Mouse (Mus musculus) stomach, embryonic 16.5 days (tissue): Measurements from ENCODE around the gene Uhmk1. TPM values are rescaled to one million over a fixed set of nuclear protein-coding genes. Genes with fewer than 3 reads are reported as not detected.

Experiments
- ATAC-seq: fragments of 200-750 bp; cut with Nextera tagmentation; 2 replicates; pipeline ENCODE4 v1.8.0; 2017; ENCODE audit warnings: moderate number of reproducible peaks, moderate TSS enrichment; ENCODE audit not compliant: insufficient read depth, low FRiP score
- H3K27ac ChIP-seq: fragments of 300-500 bp; sonication (generic); 2 replicates; pipeline ENCODE4 v1.5.1; 2014; ENCODE audit warnings: low read length
- H3K27me3 ChIP-seq: fragments of 300-500 bp; sonication (generic); 2 replicates; pipeline ENCODE4 v1.6.1; 2014; ENCODE audit warnings: low read length, control low read depth, mixed read lengths; ENCODE audit not compliant: control insufficient read depth, insufficient read depth
- H3K36me3 ChIP-seq: fragments of 300-500 bp; sonication (generic); 2 replicates; pipeline ENCODE4 v1.6.1; 2014; ENCODE audit warnings: low read length; ENCODE audit not compliant: control insufficient read depth, insufficient read depth
- H3K4me1 ChIP-seq: fragments of 300-500 bp; sonication (generic); 2 replicates; pipeline ENCODE4 v1.6.1; 2014; ENCODE audit warnings: low read length, control low read depth, mixed read lengths; ENCODE audit not compliant: control insufficient read depth, insufficient read depth
- H3K4me2 ChIP-seq: fragments of 300-500 bp; sonication (generic); 2 replicates; pipeline ENCODE4 v1.6.1; 2014; ENCODE audit warnings: low read depth, low read length, mixed read lengths
- H3K4me3 ChIP-seq: fragments of 300-500 bp; sonication (generic); replicated peaks from 2 replicates; pipeline ENCODE4 v1.5.1; 2014; ENCODE audit warnings: mild to moderate bottlenecking, low read length
- H3K9ac ChIP-seq: fragments of 300-500 bp; sonication (generic); 2 replicates; pipeline ENCODE4 v1.6.1; 2014; ENCODE audit warnings: low read length
- H3K9me3 ChIP-seq: fragments of 300-500 bp; sonication (generic); replicated peaks from 2 replicates; pipeline ENCODE4 v1.6.1; 2016; ENCODE audit warnings: low read length, control low read depth; ENCODE audit not compliant: control insufficient read depth
- WGBS: fragments of 180-500 bp; shearing (Covaris S2); extraction: QIAGEN DNeasy Blood & Tissue Kit; methylation state at CpG from one replicate; pipeline ENCODE4 v1.1.7; 2014; 5-methylcytosine and 5-hydroxymethylcytosine counted together
- polyA plus RNA-seq: library from polyadenylated mRNA; unstranded; fragments of >200 nt; fragmentation: Nextera tagmentation; extraction: Ambion mirVana; gene quantifications from 2 replicates; pipeline ENCODE4 v1.2.1, GENCODE M21; 2015

Gene Uhmk1
- polyA plus RNA-seq, 1 experiment from 2014 or later, result 7.3 TPM

DNA sequence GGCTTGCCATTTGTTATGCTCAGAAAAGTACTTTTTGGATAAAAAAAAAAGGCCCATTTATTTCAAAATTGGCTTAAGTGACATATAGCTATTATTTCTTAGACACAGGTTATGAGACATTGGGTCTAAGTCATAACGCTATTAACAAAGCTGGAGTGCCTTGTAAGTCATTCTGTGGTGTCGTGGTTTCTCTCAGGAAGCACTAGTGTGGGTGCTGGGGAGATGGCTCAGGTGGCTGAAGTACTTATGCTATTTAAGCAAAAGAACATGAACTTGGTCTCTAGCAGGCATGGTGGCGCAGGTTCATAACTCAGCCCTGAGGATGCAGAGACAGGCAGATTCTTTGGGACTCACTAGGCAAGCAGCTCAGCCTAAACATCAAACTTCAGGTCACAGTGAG lies 30.1 kb downstream of the Uhmk1 start:
- Histone ChIP-seq H3K4me2 (no peak overlapping the region), H3K27ac (no peak overlapping the region), H3K4me3 (no peak overlapping the region), H3K9me3 (no peaks in the 10 kb centered on the region), H3K36me3 (no peaks in the 10 kb centered on the region), H3K9ac (no peak overlapping the region), H3K27me3 (no peaks in the 10 kb centered on the region), H3K4me1 (no peaks in the 10 kb centered on the region)
- 85% methylated on average over 3 of the region's 3 CpGs for WGBS
- no peak for ATAC-seq

DNA sequence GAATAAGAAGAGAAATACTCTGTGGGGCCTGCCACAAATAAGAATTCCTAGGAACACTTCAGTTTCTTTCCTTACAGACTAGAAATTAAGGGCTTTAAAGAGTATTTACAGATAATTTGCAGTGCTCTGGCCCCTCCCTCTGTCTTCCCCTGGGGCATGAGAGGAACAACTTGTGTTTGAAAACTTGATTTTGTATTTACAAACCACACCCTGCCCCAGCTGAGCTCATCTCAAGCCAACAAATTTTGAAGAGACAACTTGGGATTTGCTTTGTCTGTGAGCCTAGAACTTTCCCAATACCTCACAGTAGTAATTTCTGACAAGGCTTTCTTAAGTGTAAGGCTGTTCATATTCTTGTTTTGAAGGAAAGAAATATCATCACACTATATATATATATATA lies 32.5 kb downstream of the Uhmk1 start:
- no peak for ATAC-seq
- no peak overlapping the region for H3K27ac ChIP-seq
- no peak overlapping the region for H3K4me3 ChIP-seq
- no peak overlapping the region for H3K9ac ChIP-seq
- H3K9me3 ChIP-seq, result no peaks in the 10 kb centered on the region
- H3K4me1 ChIP-seq, result no peaks in the 10 kb centered on the region
- no peaks in the 10 kb centered on the region for H3K27me3 ChIP-seq
- H3K4me2 ChIP-seq, result no peak overlapping the region
- no peaks in the 10 kb centered on the region for H3K36me3 ChIP-seq

DNA sequence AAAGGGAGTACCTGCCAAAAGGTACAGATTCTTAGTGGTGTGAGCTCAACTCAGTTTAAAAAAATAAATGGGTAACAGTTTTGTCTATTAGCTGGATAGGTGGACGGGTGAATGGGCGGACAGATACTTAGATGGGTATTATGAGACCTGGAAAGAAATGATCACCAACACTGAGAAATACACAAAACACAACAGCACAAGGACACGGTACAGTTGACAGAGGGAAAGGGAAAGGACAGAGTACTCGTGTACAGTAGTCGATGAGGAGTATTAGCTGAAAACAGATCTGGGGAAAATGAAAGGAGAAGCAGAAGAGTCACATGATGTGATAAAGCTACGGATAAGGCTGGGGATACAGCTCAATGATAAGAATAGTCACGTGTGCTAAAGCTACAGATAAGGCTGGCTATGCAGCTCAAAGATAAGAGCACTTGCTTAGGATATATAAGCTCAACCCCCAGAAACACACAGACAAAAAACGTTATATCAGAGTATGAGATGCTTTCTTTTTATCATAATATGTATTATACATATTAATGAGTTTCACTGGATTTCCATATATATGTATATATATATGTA lies 38.4 kb downstream of the Uhmk1 start:
- no peak overlapping the region for H3K27ac ChIP-seq
- H3K9me3 ChIP-seq, result no peaks in the 10 kb centered on the region
- no peaks in the 10 kb centered on the region for H3K36me3 ChIP-seq
- H3K4me1 ChIP-seq, result peaks cover 7% of the 10 kb centered on the region; the same call in 1 of the 2 replicates
- no peak overlapping the region for H3K4me3 ChIP-seq
- no peak overlapping the region for H3K9ac ChIP-seq
- WGBS, result 70% methylated on average over 8 of the region's 8 CpGs
- H3K27me3 ChIP-seq, result no peaks in the 10 kb centered on the region
- no peak for ATAC-seq
- H3K4me2 ChIP-seq, result no peak overlapping the region

DNA sequence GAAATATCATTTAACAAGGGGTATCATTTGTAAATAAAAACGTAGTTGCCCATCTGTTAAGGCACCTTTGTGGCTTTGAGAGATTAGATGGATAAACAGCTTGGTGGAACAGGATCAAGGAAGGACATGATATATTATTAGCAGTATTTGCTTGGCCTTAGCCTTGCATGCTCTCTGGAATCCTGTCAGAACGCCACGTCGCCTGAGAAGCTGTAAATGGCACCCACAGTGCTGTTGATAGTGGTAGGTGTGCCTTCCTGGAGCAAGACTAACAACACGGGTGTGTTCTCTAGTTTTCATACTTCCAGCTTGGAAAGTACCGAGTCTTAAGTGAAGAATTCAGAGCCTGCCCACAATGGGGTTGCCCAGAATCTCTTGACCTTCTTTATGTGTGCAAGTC lies 39.3 kb downstream of the Uhmk1 start:
- peak overlapping the region; percentile 57; the same call in 1 of the 2 replicates for H3K27ac ChIP-seq

DNA sequence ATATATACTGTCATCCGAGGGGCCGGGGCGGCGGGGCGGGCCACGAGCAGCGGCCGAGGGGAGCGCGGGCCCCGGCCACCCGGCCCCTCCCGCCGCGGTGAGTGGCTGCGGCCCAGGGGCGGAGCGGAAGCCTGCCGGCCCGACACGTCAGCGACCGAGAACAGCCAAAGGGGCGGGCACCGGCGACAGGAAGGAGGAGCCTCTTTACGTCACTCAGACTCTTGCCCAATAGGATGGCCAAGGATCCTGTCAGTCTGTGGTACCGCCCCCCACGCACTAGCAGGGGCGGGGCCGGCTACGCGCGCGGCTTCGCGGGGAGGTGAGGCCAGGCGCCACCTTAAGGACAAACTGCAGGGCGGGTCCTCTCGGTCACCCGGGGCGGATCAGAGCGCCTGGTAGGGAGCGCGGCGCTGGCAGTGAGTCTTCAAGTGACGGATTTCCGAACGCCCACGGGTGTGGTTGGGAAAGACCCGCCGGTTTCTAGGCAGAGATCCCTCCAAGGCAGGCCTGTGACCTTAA lies 40.3 kb downstream of the Uhmk1 start, which contains the start of gene Uap1:
Gene Uap1 (minus strand): TSS at position 144 of the 519 bp plus-strand sequence.
- H3K4me3 ChIP-seq, result peak within 1 kb of the TSS; percentile 94
- H3K9me3 ChIP-seq, result no peaks in the 10 kb centered on the region
- H3K27me3 ChIP-seq, result no peaks in the 10 kb centered on the region
- H3K27ac ChIP-seq, result peak within 1 kb of the TSS; percentile 93
- peak within 1 kb of the TSS; percentile 75 for H3K4me2 ChIP-seq
- peaks cover 7% of the 10 kb centered on the region; the same call in 1 of the 2 replicates for H3K4me1 ChIP-seq
- peak; percentile 99 for ATAC-seq
- H3K36me3 ChIP-seq, result no peaks in the 10 kb centered on the region
- WGBS, result under 1% methylated on average over 52 of the region's 52 CpGs
- H3K9ac ChIP-seq, result peak within 1 kb of the TSS; percentile 92

More for the DNA sequence above, 39.3 kb downstream of the Uhmk1 start:
- no peaks in the 10 kb centered on the region for H3K36me3 ChIP-seq
- WGBS, result 39% methylated on average over 6 of the region's 6 CpGs
- no peaks in the 10 kb centered on the region for H3K27me3 ChIP-seq
- peaks cover 7% of the 10 kb centered on the region; the same call in 1 of the 2 replicates for H3K4me1 ChIP-seq
- H3K9ac ChIP-seq, result no peak overlapping the region
- no peak overlapping the region for H3K4me3 ChIP-seq
- no peak for ATAC-seq
- H3K9me3 ChIP-seq, result no peaks in the 10 kb centered on the region
- peak overlapping the region; percentile 75; the same call in 1 of the 2 replicates for H3K4me2 ChIP-seq

DNA sequence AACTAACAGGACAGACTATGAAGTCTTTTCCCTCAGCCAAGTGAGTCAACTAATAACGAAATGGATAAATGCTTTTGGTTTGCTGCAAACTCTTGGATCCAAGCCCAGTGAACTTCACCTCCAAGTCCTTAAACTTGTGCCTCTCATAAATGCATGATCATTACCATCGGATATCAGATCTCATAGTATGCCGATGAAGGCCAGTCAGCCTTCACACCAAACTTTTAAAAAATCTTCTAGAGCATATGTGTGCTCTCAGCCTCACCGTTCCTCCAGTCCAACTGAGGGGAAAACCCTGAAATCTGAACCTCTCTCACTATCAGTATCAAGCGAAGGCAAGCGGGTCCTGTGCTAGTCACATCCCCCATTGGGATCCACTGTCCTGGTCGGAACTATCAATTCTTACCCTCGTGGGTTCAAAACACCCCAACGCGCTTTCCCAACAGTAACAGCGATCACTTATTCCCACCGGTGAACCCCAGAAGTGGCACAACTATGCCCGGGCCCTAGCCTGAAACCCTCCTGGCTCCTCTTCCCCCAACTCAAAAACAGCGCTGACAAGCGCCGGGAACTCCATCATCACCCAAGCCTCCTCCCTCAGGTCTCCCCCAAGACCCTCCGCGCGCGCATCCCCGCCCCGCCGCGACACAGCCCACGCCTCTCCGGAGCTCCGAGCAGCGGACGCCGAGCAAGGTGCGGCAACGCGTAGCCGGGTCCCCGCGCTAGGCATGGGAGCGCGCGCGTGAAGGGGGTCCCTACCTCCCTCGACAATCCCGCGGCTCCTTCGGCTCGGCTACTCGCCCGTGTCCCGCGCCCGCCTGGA lies 41.0 kb downstream of the Uhmk1 start:
- H3K9me3 ChIP-seq, result no peaks in the 10 kb centered on the region
- peak overlapping the region; percentile 91 for H3K27ac ChIP-seq
- peak overlapping the region; percentile 94 for H3K4me3 ChIP-seq
- H3K36me3 ChIP-seq, result no peaks in the 10 kb centered on the region
- peak overlapping the region; percentile 68 for H3K4me2 ChIP-seq
- peaks cover 7% of the 10 kb centered on the region; the same call in 1 of the 2 replicates for H3K4me1 ChIP-seq
- ATAC-seq, result peak; percentile 0
- no peaks in the 10 kb centered on the region for H3K27me3 ChIP-seq
- WGBS, result under 1% methylated on average over 50 of the region's 50 CpGs
- peak overlapping the region; percentile 92 for H3K9ac ChIP-seq

DNA sequence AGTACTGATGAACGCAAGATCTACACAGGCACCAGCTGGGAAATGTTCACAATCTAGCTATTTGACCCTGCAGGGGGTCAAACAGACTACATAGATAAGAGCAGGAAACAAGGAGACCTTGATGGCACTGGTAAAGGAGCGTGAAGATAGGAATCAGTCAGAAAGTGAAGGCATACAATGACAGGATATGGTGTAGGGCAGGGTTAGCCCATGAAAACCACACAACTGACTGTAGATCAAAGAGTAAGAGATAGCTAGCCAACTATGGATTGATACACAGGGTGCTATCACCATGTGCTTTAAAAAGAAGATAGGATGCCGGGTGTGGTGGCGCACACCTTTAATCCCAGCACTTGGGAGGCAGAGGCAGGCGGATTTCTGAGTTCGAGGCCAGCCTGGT lies 47.4 kb downstream of the Uhmk1 start:
- Histone ChIP-seq H3K9me3 (no peaks in the 10 kb centered on the region), H3K27me3 (no peaks in the 10 kb centered on the region), H3K4me3 (no peak overlapping the region), H3K27ac (no peak overlapping the region), H3K4me2 (no peak overlapping the region), H3K4me1 (no peaks in the 10 kb centered on the region), H3K36me3 (peaks cover 3% of the 10 kb centered on the region; the same call in 1 of the 2 replicates), H3K9ac (no peak overlapping the region)
- WGBS, result 81% methylated on average over 5 of the region's 6 CpGs
- no peak for ATAC-seq

DNA sequence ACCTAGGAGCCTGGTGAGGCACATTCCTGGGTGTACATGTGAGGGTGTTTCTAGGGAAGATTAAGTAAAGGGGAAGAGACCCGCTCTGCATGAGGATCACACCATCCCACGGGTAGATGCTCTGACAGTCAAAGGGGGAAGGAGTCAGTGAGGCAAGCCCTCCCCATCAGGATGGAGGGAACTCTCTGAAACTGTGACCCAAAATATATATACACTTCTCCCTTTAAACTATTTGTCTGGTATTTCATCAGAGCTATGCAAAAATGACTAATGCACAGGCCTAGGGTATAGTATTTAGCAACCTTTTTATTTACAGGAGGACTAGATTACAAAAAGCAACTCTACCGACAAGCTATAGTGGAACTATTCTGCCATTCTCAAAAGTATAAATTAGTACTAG lies 50.3 kb downstream of the Uhmk1 start:
- H3K9ac ChIP-seq, result no peak overlapping the region
- peaks cover 6% of the 10 kb centered on the region; the same call in 1 of the 2 replicates for H3K36me3 ChIP-seq
- no peak overlapping the region for H3K4me3 ChIP-seq
- no peak for ATAC-seq
- WGBS, result 80% methylated on average over 3 of the region's 3 CpGs
- no peaks in the 10 kb centered on the region for H3K9me3 ChIP-seq
- no peak overlapping the region for H3K4me2 ChIP-seq
- no peaks in the 10 kb centered on the region for H3K27me3 ChIP-seq
- H3K4me1 ChIP-seq, result peaks cover 5% of the 10 kb centered on the region
- no peak overlapping the region for H3K27ac ChIP-seq

DNA sequence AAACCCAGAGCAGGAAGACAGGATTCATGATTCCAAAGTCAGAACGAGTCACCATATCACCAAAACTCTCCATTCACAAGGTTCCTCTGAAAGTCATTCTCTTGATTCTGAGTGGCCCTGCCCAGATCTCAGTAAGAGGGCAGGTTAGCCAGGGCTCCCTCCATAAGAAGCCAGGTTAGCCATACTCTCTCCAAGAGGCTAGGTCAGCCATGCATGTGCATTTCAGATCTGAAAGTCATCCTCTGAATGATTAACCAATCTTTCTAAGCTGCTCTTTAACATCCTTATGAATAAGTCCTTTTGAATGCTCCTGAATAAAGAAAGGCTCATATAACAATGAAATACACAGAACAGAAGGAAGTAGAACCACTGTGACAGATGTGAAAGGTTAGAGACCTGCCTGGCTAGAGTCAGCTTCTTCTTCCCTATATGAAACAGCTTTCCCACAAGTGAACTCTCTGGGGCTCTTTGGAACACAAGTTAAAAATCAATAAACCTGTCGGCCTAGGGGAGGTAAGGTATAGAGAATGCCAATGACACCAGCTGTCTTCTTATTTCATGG lies 51.1 kb downstream of the Uhmk1 start:
- peak overlapping the region; percentile 73 for H3K27ac ChIP-seq
- peaks cover 5% of the 10 kb centered on the region for H3K4me1 ChIP-seq
- 59% methylated on average over 2 of the region's 2 CpGs for WGBS
- no peak overlapping the region for H3K9ac ChIP-seq
- H3K4me3 ChIP-seq, result no peak overlapping the region
- ATAC-seq, result no peak
- no peaks in the 10 kb centered on the region for H3K9me3 ChIP-seq
- H3K36me3 ChIP-seq, result peaks cover 8% of the 10 kb centered on the region
- H3K27me3 ChIP-seq, result no peaks in the 10 kb centered on the region
- no peak overlapping the region for H3K4me2 ChIP-seq
